Mouse (Mus musculus): ENCODE results near the gene Olfr1508.

- TF ChIP-seq CTCF (IDR thresholded peaks at IDR 0.05; ENCODE audit: borderline replicate concordance, insufficient read depth, low read length) (no peak), POLR2A (IDR thresholded peaks at IDR 0.05; ENCODE audit: low read depth, low read length) (no peak)
Measured at GRCm38 (mm10) chr14:52465738-52466137, 1.6 kb downstream of the Olfr1508 start.

Measured in embryonic fibroblast, embryonic 13.5 days (primary cell).